Mouse (Mus musculus): ENCODE results near the gene Macf1. TPM values are rescaled to one million over a fixed set of nuclear protein-coding genes. Genes with fewer than 3 reads are reported as not detected.

Gene Macf1
- polyA plus RNA-seq, 1 experiment: 60.4 TPM

- H3K27me3 ChIP-seq (ENCODE audit: control insufficient read depth, insufficient read depth, insufficient read length): no peaks in the 10 kb centered on the region
- peaks cover 51% of the 10 kb centered on the region for H3K79me2 ChIP-seq (ENCODE audit: control insufficient read depth, insufficient read depth)
- TF ChIP-seq MYOG (IDR thresholded peaks at IDR 0.05; ENCODE audit: control insufficient read depth, extremely low read depth, insufficient read length) (no peak), MAX (IDR thresholded peaks at IDR 0.05) (no peak), CTCF (IDR thresholded peaks at IDR 0.05; ENCODE audit: control insufficient read depth, insufficient read depth, insufficient read length) (no peak), MYOD1 (IDR thresholded peaks at IDR 0.05; ENCODE audit: control insufficient read depth, insufficient read length, low read depth) (no peak), CEBPB (IDR thresholded peaks at IDR 0.05; ENCODE audit: low read depth) (no peak), FOSL1 (IDR thresholded peaks at IDR 0.05; ENCODE audit: insufficient read depth, low read length, poor library complexity, severe bottlenecking) (no peak), USF1 (IDR thresholded peaks at IDR 0.05; ENCODE audit: low read depth) (no peak)
- peaks cover 24% of the 10 kb centered on the region for H3K79me3 ChIP-seq (ENCODE audit: low read depth)
- no peaks in the 10 kb centered on the region for H3K36me3 ChIP-seq (ENCODE audit: control insufficient read depth, insufficient read depth)
- peak overlapping the region; percentile 91 for H3ac ChIP-seq (ENCODE audit: control insufficient read depth, insufficient read length, low read depth)
- peak overlapping the region; percentile 57 for H3K4me3 ChIP-seq (ENCODE audit: insufficient read depth, poor library complexity, severe bottlenecking)
These were observed 19.9 kb downstream of the Macf1 start for GRCm38 (mm10) chr4:123664021-123664950.

GRCm38 (mm10) chr4:123663688-123663965 lies 20.5 kb downstream of the Macf1 start:
- Histone ChIP-seq H3K36me3 (ENCODE audit: control insufficient read depth, insufficient read depth) (no peaks in the 10 kb centered on the region), H3K79me2 (ENCODE audit: control insufficient read depth, insufficient read depth) (peaks cover 58% of the 10 kb centered on the region), H3ac (ENCODE audit: control insufficient read depth, insufficient read length, low read depth) (peak overlapping the region; percentile 91), H3K79me3 (ENCODE audit: low read depth) (peaks cover 24% of the 10 kb centered on the region), H3K27me3 (ENCODE audit: control insufficient read depth, insufficient read depth, insufficient read length) (no peaks in the 10 kb centered on the region), H3K4me3 (ENCODE audit: insufficient read depth, poor library complexity, severe bottlenecking) (peak overlapping the region; percentile 57)
- TF ChIP-seq FOSL1 (IDR thresholded peaks at IDR 0.05; ENCODE audit: insufficient read depth, low read length, poor library complexity, severe bottlenecking) (no peak), MYOG (IDR thresholded peaks at IDR 0.05; ENCODE audit: control insufficient read depth, extremely low read depth, insufficient read length) (no peak), MYOD1 (IDR thresholded peaks at IDR 0.05; ENCODE audit: control insufficient read depth, insufficient read length, low read depth) (no peak), MAX (IDR thresholded peaks at IDR 0.05) (no peak), USF1 (IDR thresholded peaks at IDR 0.05; ENCODE audit: low read depth) (no peak), CEBPB (IDR thresholded peaks at IDR 0.05; ENCODE audit: low read depth) (no peak), CTCF (IDR thresholded peaks at IDR 0.05; ENCODE audit: control insufficient read depth, insufficient read depth, insufficient read length) (no peak)

GRCm38 (mm10) chr4:123662914-123663687 lies 21.1 kb downstream of the Macf1 start:
- Histone ChIP-seq H3K4me3 (ENCODE audit: insufficient read depth, poor library complexity, severe bottlenecking) (peak overlapping the region; percentile 57), H3K79me3 (ENCODE audit: low read depth) (peaks cover 27% of the 10 kb centered on the region), H3K79me2 (ENCODE audit: control insufficient read depth, insufficient read depth) (peaks cover 61% of the 10 kb centered on the region), H3K27me3 (ENCODE audit: control insufficient read depth, insufficient read depth, insufficient read length) (no peaks in the 10 kb centered on the region), H3K36me3 (ENCODE audit: control insufficient read depth, insufficient read depth) (no peaks in the 10 kb centered on the region), H3ac (ENCODE audit: control insufficient read depth, insufficient read length, low read depth) (peak overlapping the region; percentile 38)
- no peak for TF ChIP-seq CEBPB (IDR thresholded peaks at IDR 0.05; ENCODE audit: low read depth)
- TF ChIP-seq CTCF (IDR thresholded peaks at IDR 0.05; ENCODE audit: control insufficient read depth, insufficient read depth, insufficient read length): no peak
- TF ChIP-seq USF1 (IDR thresholded peaks at IDR 0.05; ENCODE audit: low read depth): no peak
- TF ChIP-seq MYOD1 (IDR thresholded peaks at IDR 0.05; ENCODE audit: control insufficient read depth, insufficient read length, low read depth): no peak
- TF ChIP-seq FOSL1 (IDR thresholded peaks at IDR 0.05; ENCODE audit: insufficient read depth, low read length, poor library complexity, severe bottlenecking): no peak
- TF ChIP-seq MAX (IDR thresholded peaks at IDR 0.05): no peak
- TF ChIP-seq MYOG (IDR thresholded peaks at IDR 0.05; ENCODE audit: control insufficient read depth, extremely low read depth, insufficient read length): no peak

- Histone ChIP-seq H3ac (ENCODE audit: control insufficient read depth, insufficient read length, low read depth) (no peak overlapping the region), H3K27me3 (ENCODE audit: control insufficient read depth, insufficient read depth, insufficient read length) (no peaks in the 10 kb centered on the region), H3K36me3 (ENCODE audit: control insufficient read depth, insufficient read depth) (no peaks in the 10 kb centered on the region), H3K79me3 (ENCODE audit: low read depth) (peaks cover 23% of the 10 kb centered on the region), H3K4me3 (ENCODE audit: insufficient read depth, poor library complexity, severe bottlenecking) (no peak overlapping the region), H3K79me2 (ENCODE audit: control insufficient read depth, insufficient read depth) (peaks cover 60% of the 10 kb centered on the region)
- TF ChIP-seq MYOG (IDR thresholded peaks at IDR 0.05; ENCODE audit: control insufficient read depth, extremely low read depth, insufficient read length) (no peak), FOSL1 (IDR thresholded peaks at IDR 0.05; ENCODE audit: insufficient read depth, low read length, poor library complexity, severe bottlenecking) (no peak), MYOD1 (IDR thresholded peaks at IDR 0.05; ENCODE audit: control insufficient read depth, insufficient read length, low read depth) (no peak), MAX (IDR thresholded peaks at IDR 0.05) (no peak), USF1 (IDR thresholded peaks at IDR 0.05; ENCODE audit: low read depth) (no peak), CTCF (IDR thresholded peaks at IDR 0.05; ENCODE audit: control insufficient read depth, insufficient read depth, insufficient read length) (no peak), CEBPB (IDR thresholded peaks at IDR 0.05; ENCODE audit: low read depth) (no peak)
These were observed 26.0 kb downstream of the Macf1 start for GRCm38 (mm10) chr4:123658175-123658574.

- Histone ChIP-seq H3K79me3 (ENCODE audit: low read depth) (peaks cover 12% of the 10 kb centered on the region), H3K79me2 (ENCODE audit: control insufficient read depth, insufficient read depth) (peaks cover 41% of the 10 kb centered on the region), H3K4me3 (ENCODE audit: insufficient read depth, poor library complexity, severe bottlenecking) (no peak overlapping the region), H3K27me3 (ENCODE audit: control insufficient read depth, insufficient read depth, insufficient read length) (no peaks in the 10 kb centered on the region), H3ac (ENCODE audit: control insufficient read depth, insufficient read length, low read depth) (no peak overlapping the region), H3K36me3 (ENCODE audit: control insufficient read depth, insufficient read depth) (no peaks in the 10 kb centered on the region)
- TF ChIP-seq FOSL1 (IDR thresholded peaks at IDR 0.05; ENCODE audit: insufficient read depth, low read length, poor library complexity, severe bottlenecking): no peak
- no peak for TF ChIP-seq MYOG (IDR thresholded peaks at IDR 0.05; ENCODE audit: control insufficient read depth, extremely low read depth, insufficient read length)
- TF ChIP-seq CEBPB (IDR thresholded peaks at IDR 0.05; ENCODE audit: low read depth): no peak
- no peak for TF ChIP-seq USF1 (IDR thresholded peaks at IDR 0.05; ENCODE audit: low read depth)
- TF ChIP-seq MYOD1 (IDR thresholded peaks at IDR 0.05; ENCODE audit: control insufficient read depth, insufficient read length, low read depth): no peak
- no peak for TF ChIP-seq MAX (IDR thresholded peaks at IDR 0.05)
- no peak for TF ChIP-seq CTCF (IDR thresholded peaks at IDR 0.05; ENCODE audit: control insufficient read depth, insufficient read depth, insufficient read length)
These were observed 28.9 kb downstream of the Macf1 start for GRCm38 (mm10) chr4:123655245-123655644.
